Mouse (Mus musculus) mesoderm, embryonic 11.5 days (tissue): ENCODE data around the gene Maml3.

Source experiments
- DNase-seq: peaks from one replicate; pipeline ENCODE4 v3.0.0-alpha.2; 2012; ENCODE audit warnings: low read depth, low spot score

Gene Maml3

GRCm38 (mm10) chr3:52090230-52090873 lies 14.5 kb downstream of the Maml3 start:
- no peak for DNase-seq

- DNase-seq, result peak; percentile 82
Measured at GRCm38 (mm10) chr3:52088458-52089341, 16.2 kb downstream of the Maml3 start.

- DNase-seq, result no peak
Measured at GRCm38 (mm10) chr3:52087636-52088280, 17.1 kb downstream of the Maml3 start.

GRCm38 (mm10) chr3:52078763-52079162 lies 26.1 kb downstream of the Maml3 start:
- DNase-seq, result no peak

GRCm38 (mm10) chr3:52073959-52074358 lies 30.9 kb downstream of the Maml3 start:
- DNase-seq, result no peak

- DNase-seq, result no peak
Measured at GRCm38 (mm10) chr3:52071996-52072395, 32.9 kb downstream of the Maml3 start.

GRCm38 (mm10) chr3:52070163-52070478 lies 34.8 kb downstream of the Maml3 start:
- no peak for DNase-seq

- peak; percentile 83 for DNase-seq
Measured at GRCm38 (mm10) chr3:52069304-52070162, 35.3 kb downstream of the Maml3 start.

GRCm38 (mm10) chr3:52068885-52069284 lies 36.0 kb downstream of the Maml3 start:
- DNase-seq, result no peak

GRCm38 (mm10) chr3:52067181-52067580 lies 37.7 kb downstream of the Maml3 start:
- DNase-seq, result no peak

GRCm38 (mm10) chr3:52066142-52066541 lies 38.7 kb downstream of the Maml3 start:
- no peak for DNase-seq

- no peak for DNase-seq
Measured at GRCm38 (mm10) chr3:52063261-52063655, 41.6 kb downstream of the Maml3 start.

GRCm38 (mm10) chr3:52062389-52063260 lies 42.3 kb downstream of the Maml3 start:
- DNase-seq, result no peak

- peak; percentile 68 for DNase-seq
Measured at GRCm38 (mm10) chr3:52061472-52062388, 43.1 kb downstream of the Maml3 start.

GRCm38 (mm10) chr3:52060886-52061285 lies 44.0 kb downstream of the Maml3 start:
- DNase-seq, result no peak

GRCm38 (mm10) chr3:52051801-52052200 lies 53.1 kb downstream of the Maml3 start:
- no peak for DNase-seq

- no peak for DNase-seq
Measured at GRCm38 (mm10) chr3:52048082-52048481, 56.8 kb downstream of the Maml3 start.

- no peak for DNase-seq
Measured at GRCm38 (mm10) chr3:52047537-52047936, 57.3 kb downstream of the Maml3 start.

GRCm38 (mm10) chr3:52046895-52047372 lies 57.9 kb downstream of the Maml3 start:
- peak; percentile 94 for DNase-seq
